Comparison of ENCODE assay signal across 8 mouse cellular contexts in genomic region chr10:82048460-82048804, GRCm38 (mm10). TPM values are rescaled to one million over a fixed set of nuclear protein-coding genes. Genes with fewer than 3 reads are reported as not detected.
DNase-seq lines count a peak whose midpoint lies in the region; ATAC-seq and TF ChIP-seq lines count a peak whose summit lies in the region.
"Not testable (repeated sequence)": the region's sequence is repeated elsewhere in the genome, so short reads cannot be mapped to it uniquely, and the experiment has no call there.

No protein-coding gene starts in this region.

- H3K27me3 ChIP-seq in C2C12 (ENCODE audit: control insufficient read depth, insufficient read depth, insufficient read length); embryonic facial prominence, embryonic 10.5 days (replicated peaks; ENCODE audit: low read depth, poor library complexity, severe bottlenecking); forebrain, embryonic 16.5 days (replicated peaks; ENCODE audit: control insufficient read depth, insufficient read depth, low read length); hindbrain, embryonic 10.5 days (ENCODE audit: insufficient read depth, poor library complexity, severe bottlenecking); kidney, embryonic 14.5 days (ENCODE audit: control insufficient read depth, insufficient read depth, low read length); liver, embryonic 12.5 days (replicated peaks); neural tube, embryonic 15.5 days (replicated peaks): not testable (repeated sequence)

- WGBS in embryonic facial prominence, embryonic 10.5 days, result 27% methylated on average over 10 of the region's 10 CpGs
- 25% methylated on average over 10 of the region's 10 CpGs for WGBS in forebrain, embryonic 16.5 days
- WGBS in hindbrain, embryonic 10.5 days, result 30% methylated on average over 10 of the region's 10 CpGs
- 22% methylated on average over 10 of the region's 10 CpGs for WGBS in kidney, embryonic 14.5 days
- 21% methylated on average over 10 of the region's 10 CpGs for WGBS in liver, embryonic 12.5 days (ENCODE audit: insufficient replicate concordance)
- 24% methylated on average over 10 of the region's 10 CpGs for WGBS in neural tube, embryonic 15.5 days

- peak overlapping the region; percentile 69 for H3ac ChIP-seq in C2C12 (ENCODE audit: control insufficient read depth, insufficient read length, low read depth)

- H3K4me1 ChIP-seq in embryonic facial prominence, embryonic 10.5 days; forebrain, embryonic 16.5 days (replicated peaks; ENCODE audit: control insufficient read depth, insufficient read depth, low read length); hindbrain, embryonic 10.5 days (replicated peaks); kidney, embryonic 14.5 days (ENCODE audit: control insufficient read depth, insufficient read depth, low read length): not testable (repeated sequence)
- H3K4me1 ChIP-seq in liver, embryonic 12.5 days, result peaks cover 10% of the 10 kb centered on the region; the same call in 1 of the 2 replicates
- peaks cover 11% of the 10 kb centered on the region for H3K4me1 ChIP-seq in neural tube, embryonic 15.5 days

- H3K79me2 ChIP-seq in C2C12 (ENCODE audit: control insufficient read depth, insufficient read depth), result peaks cover 24% of the 10 kb centered on the region

- H3K4me2 ChIP-seq in forebrain, embryonic 16.5 days (ENCODE audit: low read length), result peak overlapping the region; percentile 48
- H3K4me2 ChIP-seq in kidney, embryonic 14.5 days (replicated peaks; ENCODE audit: low read depth, low read length), result peak overlapping the region; percentile 51
- H3K4me2 ChIP-seq in liver, embryonic 12.5 days, result peak overlapping the region; percentile 75
- H3K4me2 ChIP-seq in neural tube, embryonic 15.5 days, result peak overlapping the region; percentile 69

- DNase-seq in embryonic facial prominence, embryonic 10.5 days (ENCODE audit: low spot score); hindbrain, embryonic 10.5 days (ENCODE audit: low spot score): not testable (repeated sequence)

- H3K36me3 ChIP-seq in C2C12 (ENCODE audit: control insufficient read depth, insufficient read depth); forebrain, embryonic 16.5 days (ENCODE audit: control insufficient read depth, insufficient read depth); kidney, embryonic 14.5 days (ENCODE audit: control insufficient read depth, insufficient read depth, low read length): not testable (repeated sequence)
- H3K36me3 ChIP-seq in embryonic facial prominence, embryonic 10.5 days (replicated peaks), result peaks cover 40% of the 10 kb centered on the region
- peaks cover 41% of the 10 kb centered on the region for H3K36me3 ChIP-seq in hindbrain, embryonic 10.5 days
- H3K36me3 ChIP-seq in liver, embryonic 12.5 days, result peaks cover 13% of the 10 kb centered on the region
- H3K36me3 ChIP-seq in neural tube, embryonic 15.5 days, result peaks cover 25% of the 10 kb centered on the region

- peak overlapping the region; percentile 98 for H3K27ac ChIP-seq in embryonic facial prominence, embryonic 10.5 days (replicated peaks)
- peak overlapping the region; percentile 98 for H3K27ac ChIP-seq in forebrain, embryonic 16.5 days (ENCODE audit: low read length)
- peak overlapping the region; percentile 98 for H3K27ac ChIP-seq in hindbrain, embryonic 10.5 days
- peak overlapping the region; percentile 93; the same call in 1 of the 2 replicates for H3K27ac ChIP-seq in kidney, embryonic 14.5 days (ENCODE audit: low read depth, low read length)
- H3K27ac ChIP-seq in liver, embryonic 12.5 days, result not testable (repeated sequence)
- H3K27ac ChIP-seq in neural tube, embryonic 15.5 days (replicated peaks), result peak overlapping the region; percentile 95

- peaks cover 61% of the 10 kb centered on the region for H3K9me3 ChIP-seq in embryonic facial prominence, embryonic 10.5 days
- peaks cover 37% of the 10 kb centered on the region for H3K9me3 ChIP-seq in forebrain, embryonic 16.5 days (ENCODE audit: control insufficient read depth, low read length)
- H3K9me3 ChIP-seq in hindbrain, embryonic 10.5 days, result peaks cover 78% of the 10 kb centered on the region
- H3K9me3 ChIP-seq in kidney, embryonic 14.5 days (ENCODE audit: control insufficient read depth, low read length), result peaks cover 47% of the 10 kb centered on the region
- H3K9me3 ChIP-seq in liver, embryonic 12.5 days (replicated peaks), result peaks cover 14% of the 10 kb centered on the region
- H3K9me3 ChIP-seq in neural tube, embryonic 15.5 days (replicated peaks), result peaks cover 34% of the 10 kb centered on the region

- H3K4me3 ChIP-seq in C2C12 (ENCODE audit: insufficient read depth, poor library complexity, severe bottlenecking), result peak overlapping the region; percentile 37
- H3K4me3 ChIP-seq in embryonic facial prominence, embryonic 10.5 days, result peak overlapping the region; percentile 75
- H3K4me3 ChIP-seq in forebrain, embryonic 16.5 days (replicated peaks; ENCODE audit: low read length), result peak overlapping the region; percentile 72
- peak overlapping the region; percentile 69 for H3K4me3 ChIP-seq in hindbrain, embryonic 10.5 days
- H3K4me3 ChIP-seq in kidney, embryonic 14.5 days (ENCODE audit: low read length), result peak overlapping the region; percentile 59
- peak overlapping the region; percentile 69 for H3K4me3 ChIP-seq in liver, embryonic 12.5 days
- peak overlapping the region; percentile 57 for H3K4me3 ChIP-seq in neural tube, embryonic 15.5 days (replicated peaks)

- H3K79me3 ChIP-seq in C2C12 (ENCODE audit: low read depth), result not testable (repeated sequence)

- TF ChIP-seq CTCF in C2C12 (IDR thresholded peaks at IDR 0.05; ENCODE audit: control insufficient read depth, insufficient read depth, insufficient read length), result not testable (repeated sequence)

- peak overlapping the region; percentile 83 for H3K9ac ChIP-seq in forebrain, embryonic 16.5 days (replicated peaks; ENCODE audit: low read depth, low read length)
- H3K9ac ChIP-seq in kidney, embryonic 14.5 days (ENCODE audit: low read depth, low read length), result peak overlapping the region; percentile 78; the same call in 1 of the 2 replicates
- H3K9ac ChIP-seq in liver, embryonic 12.5 days, result peak overlapping the region; percentile 71
- peak overlapping the region; percentile 77 for H3K9ac ChIP-seq in neural tube, embryonic 15.5 days (replicated peaks)

- not testable (repeated sequence) for ATAC-seq in forebrain, embryonic 16.5 days; kidney, embryonic 14.5 days (ENCODE audit: low FRiP score, low TSS enrichment); liver, embryonic 12.5 days; neural tube, embryonic 15.5 days (ENCODE audit: low FRiP score)
- peak; percentile 23; the same call in 1 of the 2 replicates for ATAC-seq in megakaryocyte-erythroid progenitor cell, adult 5-6 weeks (replicated peaks; ENCODE audit: low FRiP score, low TSS enrichment, poor library complexity, severe bottlenecking)

RNA-seq across cellular contexts. Expression of gene Zfp873, which starts 0.5 kb away (rescaled TPM):
- polyA plus RNA-seq in C2C12 (2012; fragmentation: generic; extraction: Trizol), result 1.0 TPM
- polyA plus RNA-seq in embryonic facial prominence, embryonic 10.5 days (2016; fragmentation: Nextera tagmentation; extraction: Ambion mirVana), result 17.2 and 18.6 TPM in 2 replicates
- polyA plus RNA-seq in forebrain, embryonic 16.5 days (2015; fragmentation: Nextera tagmentation; extraction: Ambion mirVana), result 17.6 and 20.6 TPM in 2 replicates
- 13.2 and 15.0 TPM in 2 replicates for polyA plus RNA-seq in hindbrain, embryonic 10.5 days (2016; fragmentation: Nextera tagmentation; extraction: Ambion mirVana)
- 16.9 and 17.4 TPM in 2 replicates for polyA plus RNA-seq in kidney, embryonic 14.5 days (2014; fragmentation: Nextera tagmentation; extraction: Ambion mirVana)
- polyA plus RNA-seq in liver, embryonic 12.5 days (2016; fragmentation: Nextera tagmentation; extraction: Ambion mirVana), result 3.4 and 3.9 TPM in 2 replicates
- total RNA-seq in megakaryocyte-erythroid progenitor cell, adult 5-6 weeks (2014; fragmentation: Nextera tagmentation), result 10.4 and 17.6 TPM in 2 replicates
- 4.8 and 7.4 TPM in 2 replicates for total RNA-seq in megakaryocyte-erythroid progenitor cell, adult 5-6 weeks (2017)
- 12.8 and 13.4 TPM in 2 replicates for polyA plus RNA-seq in neural tube, embryonic 15.5 days (2015; fragmentation: Nextera tagmentation; extraction: Ambion mirVana)

RNA-seq across cellular contexts. Expression of gene BC024063, which starts 34.7 kb away (rescaled TPM):
- 0.75 TPM for polyA plus RNA-seq in C2C12 (2012; fragmentation: generic; extraction: Trizol)
- polyA plus RNA-seq in embryonic facial prominence, embryonic 10.5 days (2016; fragmentation: Nextera tagmentation; extraction: Ambion mirVana), result 6.2 and 6.4 TPM in 2 replicates
- 8.0 and 10.0 TPM in 2 replicates for polyA plus RNA-seq in forebrain, embryonic 16.5 days (2015; fragmentation: Nextera tagmentation; extraction: Ambion mirVana)
- polyA plus RNA-seq in hindbrain, embryonic 10.5 days (2016; fragmentation: Nextera tagmentation; extraction: Ambion mirVana), result 3.5 and 6.2 TPM in 2 replicates
- 8.4 and 8.6 TPM in 2 replicates for polyA plus RNA-seq in kidney, embryonic 14.5 days (2014; fragmentation: Nextera tagmentation; extraction: Ambion mirVana)
- 0.72 and 0.87 TPM in 2 replicates for polyA plus RNA-seq in liver, embryonic 12.5 days (2016; fragmentation: Nextera tagmentation; extraction: Ambion mirVana)
- total RNA-seq in megakaryocyte-erythroid progenitor cell, adult 5-6 weeks (2014; fragmentation: Nextera tagmentation), result not detected in 2 replicates
- total RNA-seq in megakaryocyte-erythroid progenitor cell, adult 5-6 weeks (2017), result 0.23 TPM in 1 of 2 replicates, not detected in the other
- 5.7 and 6.0 TPM in 2 replicates for polyA plus RNA-seq in neural tube, embryonic 15.5 days (2015; fragmentation: Nextera tagmentation; extraction: Ambion mirVana)
